Mouse (Mus musculus): ENCODE measurements around the gene Plek2. TPM values are rescaled to one million over a fixed set of nuclear protein-coding genes. Genes with fewer than 3 reads are reported as not detected.

The Plek2 gene
- total and polyA plus RNA-seq, 3 experiments: 11.2 to 17.7 TPM; not detected in 1

- H3K79me2 ChIP-seq (ENCODE audit: control insufficient read depth, insufficient read depth, low read length, poor library complexity): no peaks in the 10 kb centered on the region
- TF ChIP-seq MYC (IDR thresholded peaks at IDR 0.05; ENCODE audit: low read depth, low read length): no peak
- TF ChIP-seq HCFC1 (IDR thresholded peaks at IDR 0.05; ENCODE audit: low read depth, low read length): no peak
- no peak for TF ChIP-seq USF2 (IDR thresholded peaks at IDR 0.05; ENCODE audit: borderline replicate concordance in 1 of 2, insufficient read depth in 1 of 2, low read depth in 1 of 2, low read length in 2 of 2)
- no peak for TF ChIP-seq POLR2AphosphoS2 (IDR thresholded peaks at IDR 0.05; ENCODE audit: low read length)
- DNase-seq (ENCODE audit: low read depth, low spot score): no peak
- H3K4me3 ChIP-seq (ENCODE audit: control insufficient read depth in 1 of 2, insufficient read depth in 1 of 2, low read depth in 2 of 2, low read length in 2 of 2): no peak overlapping the region
- H3K4me1 ChIP-seq (ENCODE audit: control insufficient read depth in 1 of 2, insufficient read depth in 2 of 2, low read length in 2 of 2): no peaks in the 10 kb centered on the region
- H3K27me3 ChIP-seq (ENCODE audit: control insufficient read depth in 1 of 2, insufficient read depth in 2 of 2, low read length in 2 of 2): peaks cover 0 to 2% of the 10 kb centered on the region in 2 experiments; a peak in 3 of 4 replicates
- H3K27ac ChIP-seq (ENCODE audit: control insufficient read depth, low read depth, low read length): no peak overlapping the region
- no peaks in the 10 kb centered on the region for H3K36me3 ChIP-seq (ENCODE audit: control insufficient read depth in 1 of 2, insufficient read depth in 2 of 2, low read length in 2 of 2)
- H3K9me3 ChIP-seq (replicated peaks; ENCODE audit: insufficient read depth, low read length): no peaks in the 10 kb centered on the region
- no peak overlapping the region for H3K9ac ChIP-seq (ENCODE audit: control insufficient read depth, low read depth, low read length, poor library complexity, severe bottlenecking)
These were observed 29.7 kb upstream of the Plek2 start for GRCm38 (mm10) chr12:78936494-78936893.

GRCm38 (mm10) chr12:78929900-78930299, 23.1 kb upstream of the Plek2 start:
- H3K36me3 ChIP-seq (ENCODE audit: control insufficient read depth in 1 of 2, insufficient read depth in 2 of 2, low read length in 2 of 2): no peaks in the 10 kb centered on the region
- H3K9me3 ChIP-seq (replicated peaks; ENCODE audit: insufficient read depth, low read length): no peaks in the 10 kb centered on the region
- no peaks in the 10 kb centered on the region for H3K4me1 ChIP-seq (ENCODE audit: control insufficient read depth in 1 of 2, insufficient read depth in 2 of 2, low read length in 2 of 2)
- H3K27me3 ChIP-seq (ENCODE audit: control insufficient read depth in 1 of 2, insufficient read depth in 2 of 2, low read length in 2 of 2): peaks cover 3% of the 10 kb centered on the region in 2 experiments
- no peak for DNase-seq (ENCODE audit: low read depth, low spot score)
- no peaks in the 10 kb centered on the region for H3K79me2 ChIP-seq (ENCODE audit: control insufficient read depth, insufficient read depth, low read length, poor library complexity)
- H3K27ac ChIP-seq (ENCODE audit: control insufficient read depth, low read depth, low read length): no peak overlapping the region
- no peak for TF ChIP-seq TCF12 (IDR thresholded peaks at IDR 0.05; ENCODE audit: low read depth, low read length)
- no peak for TF ChIP-seq SMC3 (IDR thresholded peaks at IDR 0.05; ENCODE audit: low read depth, low read length)
- TF ChIP-seq RAD21 (IDR thresholded peaks at IDR 0.05; ENCODE audit: low read depth, low read length): no peak
- no peak for TF ChIP-seq MEF2A (IDR thresholded peaks at IDR 0.05; ENCODE audit: extremely low read depth, insufficient replicate concordance, low read depth, low read length, poor library complexity, severe bottlenecking)
- TF ChIP-seq ZNF384 (IDR thresholded peaks at IDR 0.05; ENCODE audit: low read depth, low read length): no peak
- TF ChIP-seq MAZ (IDR thresholded peaks at IDR 0.05; ENCODE audit: low read depth, low read length): no peak
- TF ChIP-seq GABPA (IDR thresholded peaks at IDR 0.05; ENCODE audit: low read depth, low read length): no peak
- no peak for TF ChIP-seq MAX (IDR thresholded peaks at IDR 0.05; ENCODE audit: low read length)
- TF ChIP-seq ZC3H11A (IDR thresholded peaks at IDR 0.05; ENCODE audit: low read depth, low read length): no peak
- no peak for TF ChIP-seq JUND (IDR thresholded peaks at IDR 0.05; ENCODE audit: low read depth, low read length)
- TF ChIP-seq TAL1 (IDR thresholded peaks at IDR 0.05; ENCODE audit: low read length): no peak
- TF ChIP-seq UBTF (IDR thresholded peaks at IDR 0.05; ENCODE audit: borderline replicate concordance, insufficient read depth, low read depth, low read length): no peak
- no peak for TF ChIP-seq USF2 (IDR thresholded peaks at IDR 0.05; ENCODE audit: borderline replicate concordance in 1 of 2, insufficient read depth in 1 of 2, low read depth in 1 of 2, low read length in 2 of 2)
- no peak for TF ChIP-seq ELF1 (IDR thresholded peaks at IDR 0.05; ENCODE audit: low read depth, low read length)
- TF ChIP-seq HCFC1 (IDR thresholded peaks at IDR 0.05; ENCODE audit: low read depth, low read length): no peak
- TF ChIP-seq MAFK (IDR thresholded peaks at IDR 0.05; ENCODE audit: borderline replicate concordance, low read depth, low read length): no peak
- TF ChIP-seq GATA1 (IDR thresholded peaks at IDR 0.05; ENCODE audit: low read depth, low read length): no peak
- H3K9ac ChIP-seq (ENCODE audit: control insufficient read depth, low read depth, low read length, poor library complexity, severe bottlenecking): no peak overlapping the region
- H3K4me3 ChIP-seq (ENCODE audit: control insufficient read depth in 1 of 2, insufficient read depth in 1 of 2, low read depth in 2 of 2, low read length in 2 of 2): no peak overlapping the region

All from MEL (cell line).